Mouse (Mus musculus) ovary, postnatal 10 days (tissue): Measurements from ENCODE around the gene Sult2b1.
A peak's percentile ranks its signal among the peaks of the same experiment; 100 is the strongest.

Experiments
- DNase-seq: peaks from one replicate; pipeline ENCODE4 v3.0.0; 2022; ENCODE audit warnings: low spot score

Sult2b1 gene

DNA sequence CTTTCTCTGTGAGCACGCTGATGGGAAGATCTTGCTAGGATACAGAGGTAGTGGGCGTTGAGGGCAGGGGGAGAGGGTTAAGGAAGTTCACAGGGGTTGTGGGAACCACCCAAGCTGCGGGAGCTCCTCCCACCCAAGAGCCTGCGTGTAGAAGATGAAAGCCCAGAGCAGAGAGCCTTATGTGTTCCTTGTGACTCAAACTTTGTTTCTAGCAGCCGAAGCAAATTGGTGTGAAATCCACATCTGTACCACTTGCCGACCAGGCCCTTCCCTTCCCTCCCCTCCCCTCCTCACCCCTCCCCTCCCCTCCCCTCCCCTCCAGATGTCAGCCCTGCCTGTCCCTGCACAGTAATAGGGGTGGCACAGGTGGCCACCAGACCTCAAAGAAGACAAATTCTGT lies 89.4 kb downstream of the Sult2b1 start:
- no peak for DNase-seq

DNA sequence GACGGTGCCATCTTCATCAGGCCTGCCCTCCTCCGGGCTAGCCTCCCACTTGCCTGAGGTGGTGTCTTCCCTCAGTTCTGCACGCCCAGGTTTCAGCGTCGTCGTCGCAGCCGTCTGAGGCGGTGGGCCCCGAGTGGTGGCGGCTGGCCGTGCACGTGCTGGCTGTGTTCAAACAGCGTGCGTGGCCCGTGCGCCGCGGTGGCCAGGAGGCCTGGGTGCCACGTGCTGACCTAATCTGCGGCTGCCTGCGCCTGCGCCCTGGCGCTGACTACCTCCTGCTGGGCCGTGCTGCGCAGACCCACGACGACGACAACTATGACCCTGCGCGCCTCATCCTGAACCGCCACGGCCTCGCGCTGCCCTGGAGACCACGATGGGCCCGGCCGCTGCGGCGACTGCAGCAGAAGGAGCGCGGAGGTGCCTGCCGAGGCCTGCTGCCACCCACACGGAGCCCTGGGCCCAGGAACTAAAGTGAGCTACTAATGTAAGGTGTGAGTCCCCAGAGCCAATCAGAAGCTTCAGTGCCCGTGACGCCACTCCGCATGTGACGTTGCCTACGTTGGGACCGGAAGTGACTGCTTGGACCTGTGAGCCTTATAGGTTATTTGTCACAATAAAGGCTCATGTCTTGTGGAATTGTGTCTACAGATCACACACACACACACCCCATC lies 90.4 kb downstream of the Sult2b1 start, which contains the start of gene Sec1:
Gene Sec1 (minus strand): TSS at position 482 of the 671 bp plus-strand sequence.
- no peak for DNase-seq

DNA sequence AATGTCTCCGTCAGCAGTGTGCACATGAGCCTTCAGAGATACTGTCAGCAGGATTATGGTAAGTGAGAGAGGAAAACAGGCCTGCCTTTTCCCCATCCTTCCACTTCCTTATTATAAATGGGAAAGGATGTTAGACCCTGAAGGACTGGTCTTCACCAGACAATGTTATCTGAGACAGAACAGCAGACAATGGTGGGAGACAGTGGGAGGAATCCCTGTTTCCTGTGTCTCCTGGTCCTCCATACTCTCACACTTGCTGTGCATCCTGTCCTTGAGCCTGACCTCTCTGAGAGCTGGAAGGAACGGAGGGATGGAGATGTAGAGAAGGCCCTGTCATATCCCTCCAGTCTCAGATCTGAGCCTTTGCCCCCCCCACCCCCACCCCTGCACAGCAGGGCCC lies 92.1 kb downstream of the Sult2b1 start:
- DNase-seq: no peak

DNA sequence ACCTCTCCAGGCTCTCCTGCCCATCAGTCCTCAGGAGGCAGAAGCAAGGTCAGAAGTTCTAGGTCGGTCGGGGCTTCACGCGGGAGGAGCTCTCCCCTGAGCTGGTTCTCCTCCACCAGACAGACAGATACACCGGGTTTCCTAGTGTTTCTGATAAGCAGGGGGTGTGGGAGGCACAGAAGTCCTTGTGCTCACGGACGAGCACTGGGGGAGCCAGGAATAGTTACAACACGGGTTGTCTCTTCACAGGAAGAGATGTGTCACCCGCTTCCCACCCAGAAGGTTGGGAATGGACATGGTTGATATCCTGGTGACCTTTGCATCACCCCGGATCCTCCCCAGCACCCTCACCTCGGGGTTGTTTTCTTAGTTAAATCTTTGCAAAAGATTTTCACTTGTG lies 94.7 kb downstream of the Sult2b1 start:
- DNase-seq: no peak

DNA sequence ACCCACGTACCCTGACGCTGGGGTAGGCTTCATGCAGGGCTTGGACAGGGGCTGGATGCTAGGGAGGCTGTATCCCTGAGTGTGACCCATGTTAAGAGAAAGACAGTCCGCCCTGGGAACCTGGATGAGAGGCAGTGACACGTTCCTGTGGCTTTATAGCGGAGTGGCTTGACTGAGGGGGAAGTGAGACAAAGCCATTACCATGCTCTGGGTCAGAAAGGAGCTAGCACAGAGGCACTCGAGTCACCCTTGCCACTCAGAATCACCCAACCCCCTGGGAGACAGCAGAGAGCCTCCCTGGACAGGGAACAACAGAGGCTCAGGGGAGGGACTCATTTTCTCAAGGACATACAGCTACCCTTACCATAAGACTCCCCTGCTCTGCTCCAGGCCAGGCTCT lies 95.4 kb downstream of the Sult2b1 start:
- DNase-seq: no peak

DNA sequence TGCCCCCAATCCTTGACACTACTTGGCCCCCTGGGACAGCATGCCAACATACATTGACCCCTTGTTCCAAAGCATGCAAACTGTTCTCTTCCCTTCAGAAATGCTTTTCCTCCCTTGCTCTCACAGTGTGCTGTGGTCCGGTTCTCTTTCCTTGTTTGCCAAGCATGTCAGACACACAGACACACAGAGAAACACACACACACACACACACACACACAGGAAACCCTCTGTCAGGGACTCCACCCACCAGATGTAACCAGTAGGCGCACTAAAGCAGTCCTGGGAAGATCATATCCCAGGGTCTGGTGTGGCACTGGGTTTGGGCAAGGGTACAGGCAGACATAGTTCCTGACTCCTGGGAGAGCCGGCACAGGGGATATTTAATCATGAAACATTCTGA lies 97.6 kb downstream of the Sult2b1 start:
- DNase-seq: no peak

DNA sequence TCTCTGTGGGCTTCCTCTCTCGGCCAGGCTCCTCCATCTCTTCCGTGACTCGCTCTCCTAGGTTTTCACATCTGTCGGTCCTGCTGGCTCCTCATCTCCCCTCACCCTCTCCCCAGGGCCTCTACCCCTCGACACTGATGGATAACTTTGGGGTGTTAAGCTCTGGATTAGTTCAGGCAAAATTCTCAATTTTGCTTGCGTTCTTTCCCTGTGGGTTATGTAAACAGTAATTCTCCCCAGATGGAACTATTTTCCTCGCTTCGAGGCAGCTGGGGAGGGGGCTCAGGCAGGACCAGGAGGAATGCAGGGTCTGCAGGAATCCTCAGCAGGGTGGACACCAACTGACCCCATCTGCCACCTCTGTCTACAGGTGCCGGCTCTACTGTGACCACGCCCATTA lies 98.7 kb downstream of the Sult2b1 start:
- no peak for DNase-seq

DNA sequence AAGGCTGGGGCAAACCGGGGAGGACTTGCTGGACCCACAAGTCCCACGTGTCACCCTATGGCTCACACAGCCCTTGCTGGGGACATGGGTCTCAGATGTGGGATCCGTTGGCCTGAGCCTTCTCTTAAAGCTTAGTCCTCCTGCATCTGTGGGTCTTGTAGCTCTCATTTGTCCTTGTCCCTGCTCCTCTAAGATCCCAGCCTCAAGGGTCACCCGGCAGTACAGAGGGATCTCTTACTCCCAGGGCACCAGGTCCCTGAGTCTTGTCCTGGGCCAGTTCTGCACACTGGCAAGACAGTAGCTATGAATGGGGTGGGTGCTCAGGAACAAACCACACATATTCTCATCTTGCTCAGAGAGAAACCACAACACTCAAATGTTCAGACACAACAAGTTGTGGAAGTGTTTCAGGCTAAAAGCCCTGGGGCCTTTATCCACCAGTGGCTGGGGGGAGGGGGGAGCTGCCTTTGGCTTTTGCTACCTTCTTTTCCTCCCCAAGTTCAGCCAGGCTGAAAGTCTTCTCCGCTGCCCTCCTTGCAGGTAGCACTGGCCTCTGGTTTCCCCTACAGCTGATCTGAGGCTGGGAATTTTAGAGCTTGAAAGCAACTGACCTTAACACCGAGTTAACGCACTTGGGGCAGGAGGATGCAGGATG lies 100.9 kb downstream of the Sult2b1 start, which contains the start of gene Ntn5:
Gene Ntn5 (plus strand): TSS at position 627 of the 655 bp plus-strand sequence.
- DNase-seq: no peak

DNA sequence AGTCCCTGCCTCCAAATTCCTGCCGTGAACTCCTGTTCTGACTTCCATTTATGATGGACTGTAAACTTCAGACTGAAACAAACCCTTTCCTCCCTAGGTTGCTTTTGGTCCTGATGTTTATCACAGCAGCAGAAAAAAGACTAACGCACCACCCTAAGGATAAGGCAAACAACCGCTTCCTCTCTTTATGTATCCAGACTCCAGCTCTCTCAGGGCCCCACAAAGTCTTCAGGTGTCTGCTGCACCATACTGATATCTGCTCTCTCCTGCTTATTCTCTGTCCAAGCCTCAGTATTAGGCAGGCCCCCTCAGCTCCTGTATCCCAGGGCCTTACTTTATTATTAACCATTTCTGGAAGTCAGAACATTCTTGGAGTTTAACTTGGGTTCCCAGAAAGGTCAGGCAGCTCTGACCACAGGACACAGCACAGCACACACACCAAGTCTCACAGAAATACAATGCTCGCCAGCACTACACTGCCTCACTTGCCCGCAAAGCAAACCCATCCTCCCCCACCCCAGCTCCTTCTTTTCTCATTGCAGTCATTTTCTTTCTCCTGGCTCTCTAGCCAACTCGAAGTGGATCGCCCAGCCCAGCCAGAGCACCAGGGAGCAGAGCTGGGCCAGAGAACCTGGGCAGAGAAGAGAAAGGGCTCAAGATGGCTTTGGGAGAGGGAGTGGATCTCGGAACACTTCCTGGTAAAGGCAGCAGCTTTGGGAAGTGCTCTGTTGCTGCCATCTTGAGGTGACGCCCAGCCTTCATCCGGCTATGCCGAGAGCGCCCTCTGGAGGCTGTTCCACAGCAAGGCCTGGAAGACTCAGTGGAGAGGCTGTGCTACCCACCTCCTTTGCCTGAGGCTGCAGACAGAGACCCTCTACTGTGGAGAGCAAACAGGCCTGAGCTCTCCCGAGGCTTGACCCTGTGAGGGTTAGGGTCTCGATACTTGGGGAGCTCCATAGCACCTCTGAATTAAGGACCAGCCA lies 102.0 kb downstream of the Sult2b1 start:
- peak; percentile 75 for DNase-seq

DNA sequence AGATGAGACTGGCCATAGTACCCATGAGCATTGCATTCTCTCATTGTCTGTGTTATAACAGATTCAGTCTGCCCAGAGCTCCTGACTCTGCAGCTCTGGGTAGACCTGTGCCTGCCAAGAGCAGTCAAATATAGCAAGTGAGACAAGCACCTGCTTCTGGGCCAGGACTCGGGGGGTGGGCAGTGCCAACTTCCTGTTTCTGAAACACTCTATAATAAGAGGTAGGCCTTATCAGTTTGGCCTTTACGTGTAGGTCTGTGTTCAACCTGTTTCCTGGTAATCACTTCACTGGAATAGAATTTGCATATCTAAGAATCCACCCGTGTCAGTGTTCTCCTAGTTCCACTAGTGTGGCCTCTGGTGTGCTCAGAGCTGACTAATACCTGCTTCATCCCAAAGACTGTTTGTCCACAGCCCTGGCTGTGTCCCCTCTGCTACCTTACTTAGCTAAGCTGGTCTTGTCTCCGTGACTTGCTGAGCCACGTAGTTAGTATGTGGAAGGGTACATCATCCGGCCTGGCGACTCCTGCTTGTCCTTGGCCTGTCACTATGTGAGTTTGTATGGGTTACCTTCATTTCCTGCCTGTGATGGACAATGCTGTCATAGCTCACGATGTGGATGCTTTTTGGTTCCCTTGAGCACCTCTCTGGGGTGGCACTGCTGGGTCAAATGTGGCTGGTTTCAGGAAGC lies 103.3 kb downstream of the Sult2b1 start:
- DNase-seq: no peak
